Mouse (Mus musculus) hindbrain, postnatal 0 days (tissue): ENCODE results near the gene Ip6k1. TPM values are rescaled to one million over a fixed set of nuclear protein-coding genes. Genes with fewer than 3 reads are reported as not detected.

Experiments used
- ATAC-seq: fragments of 200-750 bp; cut with Nextera tagmentation; 2 replicates; pipeline ENCODE4 v1.8.0; 2017; ENCODE audit warnings: mild to moderate bottlenecking, moderate TSS enrichment, moderate library complexity
- DNase-seq: peaks from one replicate; pipeline ENCODE4 v3.0.0-alpha.2; 2015; ENCODE audit warnings: low spot score
- H3K27ac ChIP-seq: fragments of 300-500 bp; sonication (generic); 2 replicates; pipeline ENCODE4 v1.5.1; 2014; ENCODE audit warnings: mild to moderate bottlenecking
- H3K27me3 ChIP-seq: fragments of 300-500 bp; sonication (generic); 2 replicates; pipeline ENCODE4 v1.6.1; 2014; ENCODE audit warnings: low read length, mixed read lengths; ENCODE audit not compliant: insufficient read depth
- H3K36me3 ChIP-seq: fragments of 300-500 bp; sonication (generic); 2 replicates; pipeline ENCODE4 v1.6.1; 2014; ENCODE audit warnings: low read length, mixed read lengths; ENCODE audit not compliant: insufficient read depth
- H3K4me1 ChIP-seq: fragments of 300-500 bp; sonication (generic); 2 replicates; pipeline ENCODE4 v1.6.1; 2014; ENCODE audit warnings: antibody characterized with exemption, low read length, mixed read lengths; ENCODE audit not compliant: insufficient read depth
- H3K4me2 ChIP-seq: fragments of 300-500 bp; sonication (generic); 2 replicates; pipeline ENCODE4 v1.6.1; 2014; ENCODE audit warnings: low read depth, mild to moderate bottlenecking, low read length, moderate library complexity, mixed read lengths
- H3K4me3 ChIP-seq: fragments of 300-500 bp; sonication (generic); 2 replicates; pipeline ENCODE4 v1.5.1; 2014; ENCODE audit warnings: low read length
- H3K9ac ChIP-seq: fragments of 300-500 bp; sonication (generic); replicated peaks from 2 replicates; pipeline ENCODE4 v1.6.1; 2014; ENCODE audit warnings: mild to moderate bottlenecking, low read length, moderate library complexity, mixed read lengths
- H3K9me3 ChIP-seq: fragments of 300-500 bp; sonication (generic); 2 replicates; pipeline ENCODE4 v1.6.1; 2016; ENCODE audit warnings: low read length, mixed read lengths
- CTCF ChIP-seq: IDR thresholded peaks from 2 replicates; pipeline ENCODE4 v1.5.1; 2016; ENCODE audit warnings: antibody characterized with exemption, control low read depth, low read depth
- WGBS: fragments of 180-500 bp; shearing (Covaris S2); extraction: QIAGEN DNeasy Blood & Tissue Kit; methylation state at CpG from one replicate; pipeline ENCODE4 v1.1.7; 2014; 5-methylcytosine and 5-hydroxymethylcytosine counted together
- polyA plus RNA-seq: library from polyadenylated mRNA; unstranded; fragments of >200 nt; fragmentation: Nextera tagmentation; extraction: Ambion mirVana; gene quantifications from 2 replicates; pipeline ENCODE4 v1.2.1, GENCODE M21; 2015
- total RNA-seq: library from RNA; depleted of rRNA; stranded (reverse); fragments of >200 nt; gene quantifications from 2 replicates; pipeline ENCODE4 v1.2.3, GENCODE M21; 2014

Gene Ip6k1
- total and polyA plus RNA-seq, 2 experiments from 2014 or later: 83.6 to 258 TPM

DNA sequence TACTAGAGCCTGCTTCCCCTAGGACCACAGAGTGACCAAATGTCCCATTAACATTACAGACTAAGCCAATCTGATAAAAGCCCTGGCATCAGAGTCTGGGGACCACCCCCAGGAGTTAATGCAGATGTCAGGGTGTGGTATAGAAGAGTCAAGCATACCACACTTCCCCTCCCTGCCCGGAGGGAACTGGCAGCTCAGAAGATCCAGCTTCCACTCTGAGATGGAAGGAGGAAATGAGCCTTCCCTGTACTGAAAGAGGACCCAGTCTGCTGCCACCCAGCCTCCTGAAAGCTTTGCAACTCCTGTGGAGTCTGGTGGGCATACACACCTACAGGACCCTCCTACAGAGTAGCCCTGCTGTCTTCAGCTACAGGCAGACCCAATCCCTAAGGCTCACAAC, 52.8 kb downstream of the Ip6k1 start:
- Histone ChIP-seq H3K4me1 (0 out of 2 replicates have a peak, but pooled peaks cover 2% of the 10 kb centered on the region), H3K27ac (no peak overlapping the region), H3K27me3 (no peaks in the 10 kb centered on the region), H3K9ac (no peak overlapping the region), H3K9me3 (no peaks in the 10 kb centered on the region), H3K4me3 (no peak overlapping the region), H3K4me2 (no peak overlapping the region), H3K36me3 (peaks cover 48% of the 10 kb centered on the region)
- TF ChIP-seq CTCF: no peak
- WGBS: 95% methylated on average over 1 of the region's 1 CpGs
- ATAC-seq (no peak), DNase-seq (no peak)

- H3K27me3 ChIP-seq: no peaks in the 10 kb centered on the region
- H3K4me1 ChIP-seq: no peaks in the 10 kb centered on the region
- H3K36me3 ChIP-seq: peaks cover 48% of the 10 kb centered on the region
- no peak overlapping the region for H3K4me3 ChIP-seq
- no peak overlapping the region for H3K9ac ChIP-seq
- no peak for TF ChIP-seq CTCF
- H3K4me2 ChIP-seq: no peak overlapping the region
- ATAC-seq: no peak
- 87% methylated on average over 6 of the region's 6 CpGs for WGBS
- H3K27ac ChIP-seq: no peak overlapping the region
- DNase-seq: no peak
- H3K9me3 ChIP-seq: no peaks in the 10 kb centered on the region
Measured at GRCm38 (mm10) chr9:108055661-108056237, 53.4 kb downstream of the Ip6k1 start.

GRCm38 (mm10) chr9:108056361-108057261, 54.3 kb downstream of the Ip6k1 start:
- no peak overlapping the region for H3K9ac ChIP-seq
- H3K4me3 ChIP-seq: no peak overlapping the region
- H3K36me3 ChIP-seq: peaks cover 48% of the 10 kb centered on the region
- no peaks in the 10 kb centered on the region for H3K27me3 ChIP-seq
- no peak for ATAC-seq
- H3K9me3 ChIP-seq: no peaks in the 10 kb centered on the region
- H3K4me2 ChIP-seq: no peak overlapping the region
- H3K27ac ChIP-seq: no peak overlapping the region
- 79% methylated on average over 28 of the region's 28 CpGs for WGBS
- no peak for DNase-seq
- no peak for TF ChIP-seq CTCF
- no peaks in the 10 kb centered on the region for H3K4me1 ChIP-seq

DNA sequence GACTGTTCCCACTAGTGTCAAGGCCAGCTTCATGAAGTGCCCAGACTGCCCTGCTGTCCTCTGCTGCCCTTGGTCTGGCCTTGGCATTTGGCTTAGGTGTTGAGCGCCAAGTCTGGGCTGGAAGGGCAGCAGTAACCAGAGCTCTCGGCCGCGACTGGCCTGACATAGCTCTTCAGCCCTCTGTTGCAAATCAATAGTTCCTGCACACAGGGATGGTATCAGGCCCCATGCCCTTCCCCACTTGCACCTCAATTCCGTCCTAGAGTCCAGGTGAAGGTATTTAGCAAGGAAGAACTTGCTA, 54.9 kb downstream of the Ip6k1 start:
- DNase-seq (no peak), ATAC-seq (no peak)
- Histone ChIP-seq H3K4me2 (no peak overlapping the region), H3K27ac (no peak overlapping the region), H3K9ac (no peak overlapping the region), H3K36me3 (peaks cover 52% of the 10 kb centered on the region), H3K9me3 (no peaks in the 10 kb centered on the region), H3K4me3 (no peak overlapping the region), H3K27me3 (no peaks in the 10 kb centered on the region), H3K4me1 (no peaks in the 10 kb centered on the region)
- 91% methylated on average over 5 of the region's 5 CpGs for WGBS
- no peak for TF ChIP-seq CTCF

GRCm38 (mm10) chr9:108058291-108058690, 56.0 kb downstream of the Ip6k1 start:
- DNase-seq (no peak), ATAC-seq (no peak)
- H3K4me3 ChIP-seq: no peak overlapping the region
- no peaks in the 10 kb centered on the region for H3K9me3 ChIP-seq
- no peak overlapping the region for H3K4me2 ChIP-seq
- WGBS: 95% methylated on average over 9 of the region's 9 CpGs
- H3K4me1 ChIP-seq: no peaks in the 10 kb centered on the region
- no peak overlapping the region for H3K27ac ChIP-seq
- peaks cover 62% of the 10 kb centered on the region for H3K36me3 ChIP-seq
- H3K27me3 ChIP-seq: no peaks in the 10 kb centered on the region
- H3K9ac ChIP-seq: no peak overlapping the region
- TF ChIP-seq CTCF: no peak

GRCm38 (mm10) chr9:108062142-108062541, 59.8 kb downstream of the Ip6k1 start:
- ATAC-seq: no peak
- H3K9ac ChIP-seq: no peak overlapping the region

GRCm38 (mm10) chr9:108063361-108063760, 61.1 kb downstream of the Ip6k1 start:
- DNase-seq: no peak
- H3K9me3 ChIP-seq: no peaks in the 10 kb centered on the region
- H3K4me2 ChIP-seq: no peak overlapping the region
- no peak overlapping the region for H3K9ac ChIP-seq
- TF ChIP-seq CTCF: no peak
- ATAC-seq: no peak
- H3K27ac ChIP-seq: no peak overlapping the region
- H3K27me3 ChIP-seq: no peaks in the 10 kb centered on the region
- peaks cover 31% of the 10 kb centered on the region for H3K36me3 ChIP-seq
- WGBS: 88% methylated on average over 12 of the region's 12 CpGs
- no peak overlapping the region for H3K4me3 ChIP-seq
- H3K4me1 ChIP-seq: no peaks in the 10 kb centered on the region

More at GRCm38 (mm10) chr9:108062142-108062541, 59.8 kb downstream of the Ip6k1 start:
- Histone ChIP-seq H3K4me2 (no peak overlapping the region), H3K4me1 (no peaks in the 10 kb centered on the region), H3K27ac (no peak overlapping the region), H3K4me3 (no peak overlapping the region), H3K36me3 (peaks cover 42% of the 10 kb centered on the region), H3K9me3 (no peaks in the 10 kb centered on the region), H3K27me3 (no peaks in the 10 kb centered on the region)
- TF ChIP-seq CTCF: no peak
- DNase-seq: no peak
- 87% methylated on average over 3 of the region's 3 CpGs for WGBS
